Mouse (Mus musculus) stomach, embryonic 16.5 days (tissue): ENCODE results near the gene Kndc1. TPM values are rescaled to one million over a fixed set of nuclear protein-coding genes. Genes with fewer than 3 reads are reported as not detected.

Experiments used
- ATAC-seq: fragments of 200-750 bp; cut with Nextera tagmentation; 2 replicates; pipeline ENCODE4 v1.8.0; 2017; ENCODE audit warnings: moderate number of reproducible peaks, moderate TSS enrichment; ENCODE audit not compliant: insufficient read depth, low FRiP score
- H3K27ac ChIP-seq: fragments of 300-500 bp; sonication (generic); 2 replicates; pipeline ENCODE4 v1.5.1; 2014; ENCODE audit warnings: low read length
- H3K27me3 ChIP-seq: fragments of 300-500 bp; sonication (generic); 2 replicates; pipeline ENCODE4 v1.6.1; 2014; ENCODE audit warnings: low read length, control low read depth, mixed read lengths; ENCODE audit not compliant: control insufficient read depth, insufficient read depth
- H3K36me3 ChIP-seq: fragments of 300-500 bp; sonication (generic); 2 replicates; pipeline ENCODE4 v1.6.1; 2014; ENCODE audit warnings: low read length; ENCODE audit not compliant: control insufficient read depth, insufficient read depth
- H3K4me1 ChIP-seq: fragments of 300-500 bp; sonication (generic); 2 replicates; pipeline ENCODE4 v1.6.1; 2014; ENCODE audit warnings: low read length, control low read depth, mixed read lengths; ENCODE audit not compliant: control insufficient read depth, insufficient read depth
- H3K4me2 ChIP-seq: fragments of 300-500 bp; sonication (generic); 2 replicates; pipeline ENCODE4 v1.6.1; 2014; ENCODE audit warnings: low read depth, low read length, mixed read lengths
- H3K4me3 ChIP-seq: fragments of 300-500 bp; sonication (generic); replicated peaks from 2 replicates; pipeline ENCODE4 v1.5.1; 2014; ENCODE audit warnings: mild to moderate bottlenecking, low read length
- H3K9ac ChIP-seq: fragments of 300-500 bp; sonication (generic); 2 replicates; pipeline ENCODE4 v1.6.1; 2014; ENCODE audit warnings: low read length
- H3K9me3 ChIP-seq: fragments of 300-500 bp; sonication (generic); replicated peaks from 2 replicates; pipeline ENCODE4 v1.6.1; 2016; ENCODE audit warnings: low read length, control low read depth; ENCODE audit not compliant: control insufficient read depth
- WGBS: fragments of 180-500 bp; shearing (Covaris S2); extraction: QIAGEN DNeasy Blood & Tissue Kit; methylation state at CpG from one replicate; pipeline ENCODE4 v1.1.7; 2014; 5-methylcytosine and 5-hydroxymethylcytosine counted together
- polyA plus RNA-seq: library from polyadenylated mRNA; unstranded; fragments of >200 nt; fragmentation: Nextera tagmentation; extraction: Ambion mirVana; gene quantifications from 2 replicates; pipeline ENCODE4 v1.2.1, GENCODE M21; 2015

Gene Kndc1
- polyA plus RNA-seq: 0.19 and 0.22 TPM in 2 replicates

GRCm38 (mm10) chr7:139894655-139895557 lies at the start of gene Kndc1:
Gene Kndc1, plus strand, starts transcription at chr7:139894696.
- H3K36me3 ChIP-seq: no peaks in the 10 kb centered on the region
- WGBS: 1% methylated on average over 50 of the region's 50 CpGs
- no peak within 1 kb of the TSS for H3K27ac ChIP-seq
- H3K27me3 ChIP-seq: peaks cover 36% of the 10 kb centered on the region
- peak within 1 kb of the TSS; percentile 56 for H3K9ac ChIP-seq
- no peaks in the 10 kb centered on the region for H3K9me3 ChIP-seq
- H3K4me1 ChIP-seq: peaks cover 6% of the 10 kb centered on the region
- H3K4me3 ChIP-seq: peak within 1 kb of the TSS; percentile 45
- H3K4me2 ChIP-seq: peak within 1 kb of the TSS; percentile 77
- ATAC-seq: peak; percentile 39; the same call in 1 of the 2 replicates

- WGBS: 77% methylated on average over 2 of the region's 2 CpGs
- H3K4me1 ChIP-seq: no peaks in the 10 kb centered on the region
- no peak overlapping the region for H3K27ac ChIP-seq
- no peak overlapping the region for H3K4me3 ChIP-seq
- no peak overlapping the region for H3K4me2 ChIP-seq
- H3K9ac ChIP-seq: no peak overlapping the region
- H3K9me3 ChIP-seq: 0 out of 2 replicates have a peak, but pooled peaks cover 3% of the 10 kb centered on the region
- no peak for ATAC-seq
- H3K27me3 ChIP-seq: no peaks in the 10 kb centered on the region
- no peaks in the 10 kb centered on the region for H3K36me3 ChIP-seq
Observed at GRCm38 (mm10) chr7:139845101-139845500, 49.4 kb upstream of the Kndc1 start.

DNA sequence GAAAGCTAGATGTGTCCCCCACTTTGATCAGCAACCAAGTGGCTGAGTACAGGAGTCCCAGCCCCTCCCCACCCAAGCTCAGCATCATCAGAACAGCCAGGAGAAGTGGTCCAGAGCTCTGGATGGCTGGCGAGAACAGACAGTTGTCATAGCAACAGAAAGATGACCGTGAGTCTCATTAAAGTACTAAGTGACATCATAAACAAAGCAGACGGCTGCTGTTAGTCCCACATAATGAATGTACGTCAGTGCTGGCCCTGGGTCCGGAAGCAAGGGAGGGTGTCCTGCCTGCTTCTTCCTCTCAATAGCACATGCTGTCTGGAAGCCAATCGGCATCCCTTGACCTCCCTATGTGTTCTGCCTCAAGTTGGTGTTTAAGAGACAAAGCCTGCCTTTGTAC lies 44.3 kb upstream of the Kndc1 start:
- Histone ChIP-seq H3K9ac (no peak overlapping the region), H3K9me3 (no peaks in the 10 kb centered on the region), H3K27ac (no peak overlapping the region), H3K36me3 (no peaks in the 10 kb centered on the region), H3K4me3 (no peak overlapping the region), H3K27me3 (no peaks in the 10 kb centered on the region), H3K4me1 (no peaks in the 10 kb centered on the region), H3K4me2 (no peak overlapping the region)
- ATAC-seq: no peak
- WGBS: 28% methylated on average over 6 of the region's 6 CpGs

GRCm38 (mm10) chr7:139850677-139851076 lies 43.8 kb upstream of the Kndc1 start:
- H3K27me3 ChIP-seq: no peaks in the 10 kb centered on the region
- no peaks in the 10 kb centered on the region for H3K9me3 ChIP-seq
- H3K27ac ChIP-seq: no peak overlapping the region
- no peak overlapping the region for H3K4me3 ChIP-seq
- ATAC-seq: no peak
- no peak overlapping the region for H3K9ac ChIP-seq
- no peak overlapping the region for H3K4me2 ChIP-seq
- 67% methylated on average over 5 of the region's 5 CpGs for WGBS
- no peaks in the 10 kb centered on the region for H3K4me1 ChIP-seq
- H3K36me3 ChIP-seq: no peaks in the 10 kb centered on the region

DNA sequence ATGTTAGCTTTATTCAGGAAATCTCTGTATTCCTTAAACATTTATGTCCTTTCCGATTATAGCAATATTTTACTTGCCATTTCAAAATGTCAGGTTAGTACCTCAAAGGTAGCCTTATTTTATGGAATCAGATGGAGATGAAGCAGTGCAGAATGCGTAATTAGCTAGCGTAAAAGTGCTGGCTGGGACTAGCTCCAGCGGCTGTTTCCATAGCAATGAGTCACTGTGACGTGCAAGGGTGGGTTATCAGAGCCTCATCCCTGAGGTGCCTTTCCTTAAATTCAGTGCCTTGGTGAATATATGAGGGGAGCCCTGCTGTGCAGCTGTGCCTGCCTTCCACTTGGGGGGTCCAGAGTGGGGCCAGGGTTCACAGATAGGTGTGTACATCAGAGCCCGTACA lies 43.4 kb upstream of the Kndc1 start:
- Histone ChIP-seq H3K4me2 (no peak overlapping the region), H3K9ac (no peak overlapping the region), H3K4me3 (no peak overlapping the region), H3K27me3 (no peaks in the 10 kb centered on the region), H3K9me3 (no peaks in the 10 kb centered on the region), H3K36me3 (no peaks in the 10 kb centered on the region), H3K27ac (no peak overlapping the region), H3K4me1 (no peaks in the 10 kb centered on the region)
- 61% methylated on average over 6 of the region's 6 CpGs for WGBS
- ATAC-seq: no peak

- Histone ChIP-seq H3K4me1 (no peaks in the 10 kb centered on the region), H3K4me2 (no peak overlapping the region), H3K9ac (no peak overlapping the region), H3K27me3 (no peaks in the 10 kb centered on the region), H3K27ac (no peak overlapping the region), H3K9me3 (no peaks in the 10 kb centered on the region), H3K36me3 (no peaks in the 10 kb centered on the region), H3K4me3 (no peak overlapping the region)
- ATAC-seq: no peak
- WGBS: 76% methylated on average over 11 of the region's 11 CpGs
Observed at GRCm38 (mm10) chr7:139855261-139855660, 39.2 kb upstream of the Kndc1 start.

DNA sequence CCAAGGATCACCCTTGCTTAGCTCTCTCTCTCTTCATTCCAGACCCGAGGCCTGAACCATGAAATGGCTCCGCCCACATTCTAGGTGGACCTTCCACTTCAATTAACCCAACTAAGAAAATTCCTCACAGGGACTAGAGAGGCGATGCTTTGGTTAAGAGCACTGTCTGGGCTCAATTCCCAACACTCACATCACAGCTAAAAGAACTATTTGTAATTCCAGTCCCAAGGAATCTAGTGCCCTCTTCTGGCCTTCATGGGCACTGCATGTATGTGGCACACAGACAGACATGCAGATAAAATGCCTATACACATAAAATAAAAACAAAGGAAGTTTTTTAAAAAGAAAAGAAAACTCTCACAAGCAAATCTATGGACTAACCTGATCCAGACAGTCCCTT lies 33.1 kb upstream of the Kndc1 start:
- no peaks in the 10 kb centered on the region for H3K27me3 ChIP-seq
- no peak for ATAC-seq
- H3K4me3 ChIP-seq: no peak overlapping the region
- H3K4me2 ChIP-seq: no peak overlapping the region
- no peaks in the 10 kb centered on the region for H3K9me3 ChIP-seq
- no peaks in the 10 kb centered on the region for H3K4me1 ChIP-seq
- no peak overlapping the region for H3K27ac ChIP-seq
- H3K36me3 ChIP-seq: no peaks in the 10 kb centered on the region
- no peak overlapping the region for H3K9ac ChIP-seq
- 32% methylated on average over 3 of the region's 3 CpGs for WGBS

- no peak for ATAC-seq
- no peaks in the 10 kb centered on the region for H3K27me3 ChIP-seq
- no peaks in the 10 kb centered on the region for H3K4me1 ChIP-seq
- H3K27ac ChIP-seq: no peak overlapping the region
- no peak overlapping the region for H3K4me2 ChIP-seq
- H3K9ac ChIP-seq: no peak overlapping the region
- 59% methylated on average over 2 of the region's 2 CpGs for WGBS
- H3K4me3 ChIP-seq: no peak overlapping the region
- no peaks in the 10 kb centered on the region for H3K9me3 ChIP-seq
- no peaks in the 10 kb centered on the region for H3K36me3 ChIP-seq
Observed at GRCm38 (mm10) chr7:139863076-139863475, 31.4 kb upstream of the Kndc1 start.

GRCm38 (mm10) chr7:139864253-139864652 lies 30.2 kb upstream of the Kndc1 start:
- no peaks in the 10 kb centered on the region for H3K4me1 ChIP-seq
- no peak overlapping the region for H3K9ac ChIP-seq
- no peak overlapping the region for H3K4me3 ChIP-seq
- H3K4me2 ChIP-seq: no peak overlapping the region
- no peak overlapping the region for H3K27ac ChIP-seq
- no peaks in the 10 kb centered on the region for H3K27me3 ChIP-seq
- no peaks in the 10 kb centered on the region for H3K36me3 ChIP-seq
- 45% methylated on average over 2 of the region's 2 CpGs for WGBS
- ATAC-seq: no peak
- no peaks in the 10 kb centered on the region for H3K9me3 ChIP-seq
